Mouse (Mus musculus): ENCODE measurements around the gene Spg21. TPM values are rescaled to one million over a fixed set of nuclear protein-coding genes. Genes with fewer than 3 reads are reported as not detected.
A peak's percentile ranks its signal among the peaks of the same experiment; 100 is the strongest.

The Spg21 gene
- polyA plus RNA-seq, 1 experiment from 2014 or later = 138 TPM

GRCm38 (mm10) chr9:65502721-65503505 is 42.2 kb downstream of the Spg21 start:
- no peak for ATAC-seq
- no peaks in the 10 kb centered on the region for H3K36me3 ChIP-seq (ENCODE audit: control insufficient read depth, insufficient read depth)
- no peaks in the 10 kb centered on the region for H3K9me3 ChIP-seq (ENCODE audit: control insufficient read depth, low read length)
- H3K4me1 ChIP-seq (replicated peaks; ENCODE audit: control insufficient read depth, insufficient read depth, low read length) = no peaks in the 10 kb centered on the region
- no peak overlapping the region for H3K9ac ChIP-seq (replicated peaks; ENCODE audit: low read depth, low read length)
- no peak overlapping the region for H3K27ac ChIP-seq (ENCODE audit: low read length)
- no peaks in the 10 kb centered on the region for H3K27me3 ChIP-seq (replicated peaks; ENCODE audit: control insufficient read depth, insufficient read depth, low read length)
- 87% methylated on average over 21 of the region's 21 CpGs for WGBS
- no peak overlapping the region for H3K4me3 ChIP-seq (replicated peaks; ENCODE audit: low read length)
- H3K4me2 ChIP-seq (ENCODE audit: low read length) = no peak overlapping the region

GRCm38 (mm10) chr9:65508449-65508848 is 47.7 kb downstream of the Spg21 start:
- H3K27ac ChIP-seq (ENCODE audit: low read length) = no peak overlapping the region
- 66% methylated on average over 7 of the region's 7 CpGs for whole genome bisulfite sequencing
- no peak for ATAC-seq

DNA sequence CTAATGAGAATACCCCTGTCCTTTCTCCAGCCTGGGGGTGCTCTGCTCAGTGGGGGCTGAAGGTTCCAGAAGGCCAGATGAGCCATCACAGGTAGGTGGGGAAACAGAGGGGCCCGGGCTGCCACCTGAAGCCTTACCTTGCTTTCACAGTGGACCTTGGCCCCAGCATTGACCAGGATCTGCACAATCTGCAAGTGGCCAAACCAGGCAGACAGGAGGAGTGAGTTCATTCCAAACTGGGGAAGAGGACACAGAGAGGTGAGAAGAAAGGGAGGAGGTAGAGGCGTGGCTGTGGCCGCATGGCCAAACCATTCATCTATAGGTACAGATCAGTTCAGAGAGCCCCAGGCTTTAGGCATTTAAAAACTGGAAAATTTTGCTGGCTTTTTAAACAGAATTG is 51.8 kb downstream of the Spg21 start:
- no peak overlapping the region for H3K27ac ChIP-seq (ENCODE audit: low read length)
- WGBS = 84% methylated on average over 3 of the region's 3 CpGs
- H3K4me1 ChIP-seq (replicated peaks; ENCODE audit: control insufficient read depth, insufficient read depth, low read length) = no peaks in the 10 kb centered on the region
- ATAC-seq = no peak
- no peak overlapping the region for H3K4me2 ChIP-seq (ENCODE audit: low read length)
- no peaks in the 10 kb centered on the region for H3K9me3 ChIP-seq (ENCODE audit: control insufficient read depth, low read length)
- no peaks in the 10 kb centered on the region for H3K27me3 ChIP-seq (replicated peaks; ENCODE audit: control insufficient read depth, insufficient read depth, low read length)
- no peaks in the 10 kb centered on the region for H3K36me3 ChIP-seq (ENCODE audit: control insufficient read depth, insufficient read depth)
- H3K4me3 ChIP-seq (replicated peaks; ENCODE audit: low read length) = no peak overlapping the region
- no peak overlapping the region for H3K9ac ChIP-seq (replicated peaks; ENCODE audit: low read depth, low read length)

More at GRCm38 (mm10) chr9:65508449-65508848, 47.7 kb downstream of the Spg21 start:
- Histone ChIP-seq H3K9ac (replicated peaks; ENCODE audit: low read depth, low read length) (no peak overlapping the region), H3K4me3 (replicated peaks; ENCODE audit: low read length) (no peak overlapping the region), H3K4me1 (replicated peaks; ENCODE audit: control insufficient read depth, insufficient read depth, low read length) (no peaks in the 10 kb centered on the region), H3K9me3 (ENCODE audit: control insufficient read depth, low read length) (no peaks in the 10 kb centered on the region), H3K36me3 (ENCODE audit: control insufficient read depth, insufficient read depth) (no peaks in the 10 kb centered on the region), H3K4me2 (ENCODE audit: low read length) (no peak overlapping the region), H3K27me3 (replicated peaks; ENCODE audit: control insufficient read depth, insufficient read depth, low read length) (no peaks in the 10 kb centered on the region)

- no peaks in the 10 kb centered on the region for H3K4me1 ChIP-seq (replicated peaks; ENCODE audit: control insufficient read depth, insufficient read depth, low read length)
- H3K4me3 ChIP-seq (replicated peaks; ENCODE audit: low read length) = no peak overlapping the region
- 66% methylated on average over 8 of the region's 8 CpGs for WGBS
- no peaks in the 10 kb centered on the region for H3K36me3 ChIP-seq (ENCODE audit: control insufficient read depth, insufficient read depth)
- no peak overlapping the region for H3K4me2 ChIP-seq (ENCODE audit: low read length)
- no peak for ATAC-seq
- no peaks in the 10 kb centered on the region for H3K9me3 ChIP-seq (ENCODE audit: control insufficient read depth, low read length)
- no peak overlapping the region for H3K27ac ChIP-seq (ENCODE audit: low read length)
- H3K27me3 ChIP-seq (replicated peaks; ENCODE audit: control insufficient read depth, insufficient read depth, low read length) = no peaks in the 10 kb centered on the region
- H3K9ac ChIP-seq (replicated peaks; ENCODE audit: low read depth, low read length) = no peak overlapping the region
Measured at GRCm38 (mm10) chr9:65514431-65514830, 53.7 kb downstream of the Spg21 start.

DNA sequence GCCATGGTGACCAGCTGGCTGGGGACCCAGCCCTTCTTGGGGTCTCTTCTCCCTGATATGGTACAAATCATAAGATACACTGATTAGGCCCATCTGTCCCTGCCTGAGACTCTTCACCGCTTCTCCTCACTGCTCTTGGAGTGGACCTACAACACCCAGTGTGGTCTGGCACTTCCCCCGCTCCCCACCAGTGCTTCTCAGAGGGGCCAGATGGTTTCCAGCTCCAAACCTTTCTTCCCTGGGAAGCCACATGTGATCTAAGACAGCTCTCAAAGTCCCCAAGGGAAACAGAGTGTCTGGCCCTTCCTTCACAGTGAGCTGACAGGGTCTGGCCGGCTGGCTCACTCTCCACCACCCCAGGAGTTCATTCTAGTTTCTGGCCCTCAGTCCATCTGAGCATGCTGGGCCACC is 54.1 kb downstream of the Spg21 start:
- no peak overlapping the region for H3K9ac ChIP-seq (replicated peaks; ENCODE audit: low read depth, low read length)
- no peaks in the 10 kb centered on the region for H3K27me3 ChIP-seq (replicated peaks; ENCODE audit: control insufficient read depth, insufficient read depth, low read length)
- no peaks in the 10 kb centered on the region for H3K36me3 ChIP-seq (ENCODE audit: control insufficient read depth, insufficient read depth)
- H3K4me3 ChIP-seq (replicated peaks; ENCODE audit: low read length) = no peak overlapping the region
- peaks cover 2% of the 10 kb centered on the region; the same call in 1 of the 2 replicates for H3K4me1 ChIP-seq (replicated peaks; ENCODE audit: control insufficient read depth, insufficient read depth, low read length)
- H3K27ac ChIP-seq (ENCODE audit: low read length) = no peak overlapping the region
- ATAC-seq = no peak
- 66% methylated on average over 3 of the region's 3 CpGs for WGBS
- no peaks in the 10 kb centered on the region for H3K9me3 ChIP-seq (ENCODE audit: control insufficient read depth, low read length)
- no peak overlapping the region for H3K4me2 ChIP-seq (ENCODE audit: low read length)

GRCm38 (mm10) chr9:65519807-65520504 is 59.2 kb downstream of the Spg21 start, which contains the start of gene Ankdd1a:
Ankdd1a (minus strand) TSS chr9:65520193.
- Histone ChIP-seq H3K9me3 (ENCODE audit: control insufficient read depth, low read length) (no peaks in the 10 kb centered on the region), H3K4me1 (replicated peaks; ENCODE audit: control insufficient read depth, insufficient read depth, low read length) (peaks cover 15% of the 10 kb centered on the region), H3K27me3 (replicated peaks; ENCODE audit: control insufficient read depth, insufficient read depth, low read length) (no peaks in the 10 kb centered on the region), H3K9ac (replicated peaks; ENCODE audit: low read depth, low read length) (peak within 1 kb of the TSS; percentile 57), H3K4me2 (ENCODE audit: low read length) (peak within 1 kb of the TSS; percentile 64), H3K36me3 (ENCODE audit: control insufficient read depth, insufficient read depth) (no peaks in the 10 kb centered on the region), H3K27ac (ENCODE audit: low read length) (peak within 1 kb of the TSS; percentile 42; the same call in 1 of the 2 replicates), H3K4me3 (replicated peaks; ENCODE audit: low read length) (peak within 1 kb of the TSS; percentile 38)
- WGBS = 6% methylated on average over 24 of the region's 25 CpGs
- ATAC-seq = peak; percentile 90

DNA sequence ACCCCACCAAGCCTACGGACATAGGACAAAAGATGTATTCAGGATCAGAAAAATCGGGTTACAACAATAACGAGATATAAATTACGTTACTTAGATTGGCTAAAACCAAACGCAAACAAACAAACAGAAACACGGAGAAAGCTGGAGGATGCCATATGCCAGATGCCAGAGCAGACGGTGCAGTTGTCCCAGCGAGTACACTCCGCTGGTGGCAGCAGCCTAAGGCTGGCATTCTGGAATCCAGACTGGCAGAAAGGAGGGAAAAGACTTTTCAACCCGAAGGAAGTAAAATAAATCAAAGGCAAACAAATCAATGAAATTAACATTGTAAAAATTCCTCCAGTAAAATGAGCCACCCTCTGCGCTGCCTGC is 59.7 kb downstream of the Spg21 start:
- Histone ChIP-seq H3K9ac (replicated peaks; ENCODE audit: low read depth, low read length) (peak overlapping the region; percentile 57), H3K27ac (ENCODE audit: low read length) (peak overlapping the region; percentile 42; the same call in 1 of the 2 replicates), H3K27me3 (replicated peaks; ENCODE audit: control insufficient read depth, insufficient read depth, low read length) (no peaks in the 10 kb centered on the region), H3K9me3 (ENCODE audit: control insufficient read depth, low read length) (no peaks in the 10 kb centered on the region), H3K36me3 (ENCODE audit: control insufficient read depth, insufficient read depth) (no peaks in the 10 kb centered on the region), H3K4me1 (replicated peaks; ENCODE audit: control insufficient read depth, insufficient read depth, low read length) (peaks cover 15% of the 10 kb centered on the region), H3K4me2 (ENCODE audit: low read length) (peak overlapping the region; percentile 64), H3K4me3 (replicated peaks; ENCODE audit: low read length) (peak overlapping the region; percentile 38)
- ATAC-seq = peak; percentile 49; the same call in 1 of the 2 replicates
- 13% methylated on average over 11 of the region's 11 CpGs for WGBS

DNA sequence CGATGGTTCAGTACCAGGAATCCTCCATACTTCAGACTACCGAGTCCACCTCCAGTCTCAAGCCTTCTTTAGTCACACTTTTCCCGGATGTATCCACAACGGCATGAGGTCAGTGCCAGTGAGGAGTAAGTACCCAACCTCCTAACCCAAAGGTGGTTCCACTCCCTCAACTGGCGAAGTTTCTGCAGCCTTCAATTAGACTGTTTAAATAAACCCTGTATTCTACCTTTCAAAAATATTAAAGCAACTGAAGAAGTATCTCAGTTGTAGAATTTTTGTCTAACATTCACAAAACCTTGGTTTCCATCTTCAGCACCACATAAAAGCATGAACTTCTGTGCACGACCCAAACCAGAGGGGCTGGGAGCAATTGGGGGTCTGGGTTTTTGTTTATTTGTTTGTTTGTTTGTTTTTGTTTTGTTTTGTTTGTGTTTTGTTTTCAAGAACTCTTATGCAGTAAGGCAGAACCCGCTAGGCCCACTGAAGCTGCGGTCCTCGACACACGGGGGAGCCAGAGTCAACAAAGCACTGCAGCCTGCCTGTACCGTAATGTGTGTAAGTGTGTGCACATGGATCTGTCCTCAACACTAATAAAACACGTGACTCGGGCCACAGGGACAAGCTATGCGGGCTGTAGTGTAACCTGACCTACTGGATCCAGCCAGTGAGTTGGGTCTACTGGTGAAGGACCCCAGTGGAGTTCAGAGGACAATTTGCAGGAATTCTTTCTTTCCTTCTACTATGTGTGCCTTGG is 63.0 kb downstream of the Spg21 start:
- H3K27me3 ChIP-seq (replicated peaks; ENCODE audit: control insufficient read depth, insufficient read depth, low read length) = no peaks in the 10 kb centered on the region
- H3K4me2 ChIP-seq (ENCODE audit: low read length) = no peak overlapping the region; the same call in 1 of the 2 replicates
- no peaks in the 10 kb centered on the region for H3K36me3 ChIP-seq (ENCODE audit: control insufficient read depth, insufficient read depth)
- H3K4me1 ChIP-seq (replicated peaks; ENCODE audit: control insufficient read depth, insufficient read depth, low read length) = peaks cover 15% of the 10 kb centered on the region
- H3K9me3 ChIP-seq (ENCODE audit: control insufficient read depth, low read length) = no peaks in the 10 kb centered on the region
- WGBS = 24% methylated on average over 14 of the region's 14 CpGs
- ATAC-seq = peak; percentile 77
- no peak overlapping the region for H3K27ac ChIP-seq (ENCODE audit: low read length)
- H3K9ac ChIP-seq (replicated peaks; ENCODE audit: low read depth, low read length) = no peak overlapping the region
- H3K4me3 ChIP-seq (replicated peaks; ENCODE audit: low read length) = no peak overlapping the region
